Mouse (Mus musculus) thymus, adult 2 months (tissue): ENCODE measurements around the gene Meis2.

Source experiments
- CTCF ChIP-seq: fragments of 200-500 bp; IDR thresholded peaks from 2 replicates; pipeline ENCODE4 v1.5.1; 2012; ENCODE audit warnings: mild to moderate bottlenecking, control low read depth, low read length, moderate library complexity, borderline replicate concordance; ENCODE audit not compliant: control insufficient read depth, poor library complexity, insufficient read depth; ENCODE audit errors: extremely low read depth
- POLR2A ChIP-seq: fragments of 200-500 bp; IDR thresholded peaks from 2 replicates; pipeline ENCODE4 v1.6.1; 2012; ENCODE audit warnings: mild to moderate bottlenecking, low read length, control low read depth, moderate library complexity; ENCODE audit not compliant: control insufficient read depth, poor library complexity, insufficient read depth; ENCODE audit errors: extremely low read depth

GRCm38 (mm10) chr2:115938296-115938695, 127.3 kb downstream of the Meis2 start:
- no peak for TF ChIP-seq CTCF
- TF ChIP-seq POLR2A = no peak
